Mouse (Mus musculus) kidney, postnatal 36 days (tissue): ENCODE measurements around the gene Tmem229b.
"Not testable (repeated sequence)": the region's sequence is repeated elsewhere in the genome, so short reads cannot be mapped to it uniquely, and the experiment has no call there.

Experiments used
- DNase-seq, 2 experiments: peaks; one replicate each; pipeline ENCODE4 v3.0.0; 2021 to 2022; ENCODE audit warnings: mixed read lengths in 2 of 2

The Tmem229b gene

GRCm38 (mm10) chr12:79007126-79007753 lies at the start of gene Tmem229b:
TSS of gene Tmem229b (minus strand) at chr12:79007627.
- peak; percentile 42 to 67 for DNase-seq

GRCm38 (mm10) chr12:79055276-79055675 lies 47.8 kb upstream of the Tmem229b start:
- DNase-seq = peak in 1 of 2 experiments; percentile 44

- peak; percentile 63 to 71 for DNase-seq
These were observed 44.6 kb upstream of the Tmem229b start for GRCm38 (mm10) chr12:79052073-79052472.

- peak; percentile 41 to 49 for DNase-seq
These were observed 43.3 kb upstream of the Tmem229b start for GRCm38 (mm10) chr12:79050545-79051212.

GRCm38 (mm10) chr12:79049807-79050206 lies 42.4 kb upstream of the Tmem229b start:
- DNase-seq = no peak

- no peak for DNase-seq
These were observed 41.5 kb upstream of the Tmem229b start for GRCm38 (mm10) chr12:79048898-79049297.

- no peak for DNase-seq
These were observed 39.8 kb upstream of the Tmem229b start for GRCm38 (mm10) chr12:79047203-79047602.

GRCm38 (mm10) chr12:79046171-79046570 lies 38.7 kb upstream of the Tmem229b start:
- DNase-seq = no peak

- no peak for DNase-seq
These were observed 37.2 kb upstream of the Tmem229b start for GRCm38 (mm10) chr12:79044668-79045067.

GRCm38 (mm10) chr12:79041436-79041835 lies 34.0 kb upstream of the Tmem229b start:
- DNase-seq = no peak

GRCm38 (mm10) chr12:79040201-79040827 lies 32.9 kb upstream of the Tmem229b start:
- no peak for DNase-seq

GRCm38 (mm10) chr12:79039708-79040107 lies 32.3 kb upstream of the Tmem229b start:
- no peak for DNase-seq

GRCm38 (mm10) chr12:79035349-79035748 lies 27.9 kb upstream of the Tmem229b start:
- DNase-seq = no peak

- no peak for DNase-seq
These were observed 26.9 kb upstream of the Tmem229b start for GRCm38 (mm10) chr12:79034331-79034730.

GRCm38 (mm10) chr12:79028911-79029861 lies 21.8 kb upstream of the Tmem229b start, which contains the start of gene Plekhh1:
TSS of gene Plekhh1 (plus strand) at chr12:79029163.
- DNase-seq = peak; percentile 73 to 81

- DNase-seq = not testable (repeated sequence)
These were observed 20.1 kb upstream of the Tmem229b start for GRCm38 (mm10) chr12:79027526-79027925.

GRCm38 (mm10) chr12:79022882-79023281 lies 15.5 kb upstream of the Tmem229b start:
- DNase-seq = peak; percentile 78 to 87

- DNase-seq = no peak
These were observed 14.5 kb upstream of the Tmem229b start for GRCm38 (mm10) chr12:79021902-79022301.

- DNase-seq = no peak
These were observed 10.6 kb upstream of the Tmem229b start for GRCm38 (mm10) chr12:79017994-79018399.

GRCm38 (mm10) chr12:79016109-79016508 lies 8.7 kb upstream of the Tmem229b start:
- no peak for DNase-seq

- peak; percentile 15 to 38 for DNase-seq
These were observed 3.1 kb upstream of the Tmem229b start for GRCm38 (mm10) chr12:79010569-79010968.

- DNase-seq = peak; percentile 43 to 68
These were observed 825 bp downstream of the Tmem229b start for GRCm38 (mm10) chr12:79006478-79007125.
